Mouse (Mus musculus) MN1 (cell line): ENCODE data around the gene Fam229a.
"Not testable (repeated sequence)": the region's sequence is repeated elsewhere in the genome, so short reads cannot be mapped to it uniquely, and the experiment has no call there.

ENCODE experiments used
- DNase-seq: peaks from one replicate; pipeline ENCODE4 v3.0.0-alpha.2; 2016; ENCODE audit warnings: low spot score

Gene Fam229a

GRCm38 (mm10) chr4:129518519-129518918 is 27.5 kb downstream of the Fam229a start:
- DNase-seq, result no peak

- DNase-seq, result no peak
Observed at GRCm38 (mm10) chr4:129525338-129525737, 34.3 kb downstream of the Fam229a start.

- DNase-seq, result no peak
Observed at GRCm38 (mm10) chr4:129525889-129526288, 34.9 kb downstream of the Fam229a start.

- DNase-seq, result not testable (repeated sequence)
Observed at GRCm38 (mm10) chr4:129528901-129529300, 37.9 kb downstream of the Fam229a start.

GRCm38 (mm10) chr4:129540012-129540411 is 49.0 kb downstream of the Fam229a start:
- DNase-seq, result no peak
